Comparison of ENCODE assay signal across 17 mouse cellular contexts in the genomic region with DNA sequence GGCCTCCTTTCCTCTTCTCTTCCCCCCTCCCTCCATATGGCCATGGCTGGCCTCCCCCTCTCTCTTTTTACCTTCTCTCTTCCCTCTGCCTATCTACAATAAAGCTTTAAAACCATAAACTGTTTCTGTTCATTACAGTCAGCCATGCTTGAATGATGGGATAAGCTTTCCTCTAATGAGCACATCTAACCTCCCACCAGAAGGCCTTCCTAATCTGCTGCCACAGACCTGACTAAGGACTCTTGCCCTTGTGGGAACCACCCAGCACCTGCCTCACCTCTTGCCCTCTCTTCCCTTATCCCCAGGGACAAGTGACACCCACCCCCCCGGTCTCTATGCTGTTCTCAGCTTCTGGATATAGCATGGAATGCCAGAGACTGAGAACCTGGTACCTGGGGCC.
"Had no signal": no experiment of that assay in that cellular context is flagged by ENCODE, and none has a peak within 500 bp of the region (broad histone marks: within the 10 kb centered on the region; RNA-seq: fewer than 3 reads in every experiment).

No protein-coding gene starts in this region.

- H3K9me3 ChIP-seq: kidney, embryonic 15.5 days; liver, embryonic 13.5 days; neural tube, embryonic 12.5 days; neural tube, embryonic 15.5 days had no signal

- H3K27me3 ChIP-seq: kidney, embryonic 15.5 days; liver, embryonic 13.5 days; neural tube, embryonic 12.5 days; neural tube, embryonic 15.5 days had no signal

- H3K4me2 ChIP-seq: kidney, embryonic 15.5 days; liver, embryonic 13.5 days; neural tube, embryonic 12.5 days; neural tube, embryonic 15.5 days had no signal

- DNase-seq: kidney, adult 8-10 months; kidney, postnatal 10 days; kidney, postnatal 36 days; layer of hippocampus, postnatal 36 days; liver, embryonic 13.5 days; lung, adult 2 months; lung, postnatal 14 days; lung, postnatal 4 days; midbrain, embryonic 14.5 days; thymus, adult 2 months; thymus, postnatal 14 days; thymus, postnatal 4 days had no signal

- H3K36me3 ChIP-seq: kidney, embryonic 15.5 days; liver, embryonic 13.5 days; neural tube, embryonic 12.5 days; neural tube, embryonic 15.5 days had no signal

- H3K27ac ChIP-seq: kidney, embryonic 15.5 days; left cerebral cortex, adult 2 months; liver, embryonic 13.5 days; neural tube, embryonic 12.5 days; neural tube, embryonic 15.5 days; stomach, postnatal 0 days had no signal

- H3K4me1 ChIP-seq: kidney, embryonic 15.5 days; liver, embryonic 13.5 days; neural tube, embryonic 12.5 days; neural tube, embryonic 15.5 days had no signal

- H3K4me3 ChIP-seq: kidney, embryonic 15.5 days; left cerebral cortex, adult 2 months; liver, embryonic 13.5 days; neural tube, embryonic 12.5 days; neural tube, embryonic 15.5 days had no signal

- H3K9ac ChIP-seq: kidney, embryonic 15.5 days; liver, embryonic 13.5 days; neural tube, embryonic 12.5 days; neural tube, embryonic 15.5 days had no signal
